Mouse (Mus musculus) thymus, postnatal 25 days (tissue): Measurements from ENCODE around the gene Cd209e.
"Not testable (repeated sequence)": the region's sequence is repeated elsewhere in the genome, so short reads cannot be mapped to it uniquely, and the experiment has no call there.

Source experiments
- DNase-seq: peaks from one replicate; pipeline ENCODE4 v3.0.0; 2022

Gene Cd209e

GRCm38 (mm10) chr8:3854209-3854608 is at the start of gene Cd209e:
Gene Cd209e (minus strand): TSS chr8:3854309.
- no peak for DNase-seq

GRCm38 (mm10) chr8:3878455-3878854 is 24.3 kb upstream of the Cd209e start, which contains the start of gene Cd209d:
Gene Cd209d (minus strand): TSS chr8:3878555.
- no peak for DNase-seq

DNA sequence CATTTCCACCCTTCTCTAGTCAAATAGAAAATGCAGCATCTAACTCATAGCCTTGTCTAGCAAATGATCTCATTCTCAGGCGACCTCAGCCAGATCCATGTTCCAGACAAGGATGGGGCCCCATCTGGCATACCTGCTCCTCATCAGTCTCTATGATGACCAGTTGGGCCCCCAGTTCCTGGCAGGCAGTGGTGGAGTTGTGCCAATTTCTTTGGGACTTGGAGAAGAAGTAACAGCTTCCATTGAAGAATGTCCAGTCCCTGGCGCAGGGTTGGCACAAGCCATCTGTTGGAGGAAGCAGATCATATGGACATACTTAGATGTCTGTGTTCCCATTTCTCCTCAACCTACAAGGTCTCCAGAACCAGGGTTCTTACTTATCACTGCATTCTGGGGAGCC is 22.0 kb upstream of the Cd209e start:
- no peak for DNase-seq

GRCm38 (mm10) chr8:3862736-3863135 is 8.6 kb upstream of the Cd209e start:
- DNase-seq = not testable (repeated sequence)

- peak; percentile 10 for DNase-seq
Observed at GRCm38 (mm10) chr8:3803091-3803490, 51.0 kb downstream of the Cd209e start.
